Mouse (Mus musculus) monocyte, adult 5-6 weeks (primary cell): ENCODE measurements around the gene Fam163a. TPM values are rescaled to one million over a fixed set of nuclear protein-coding genes. Genes with fewer than 3 reads are reported as not detected.

Experiments used
- ATAC-seq: fragments of 153-309, 156-312 bp; replicated peaks from 2 replicates; pipeline ENCODE4 v1.8.0; 2017; ENCODE audit warnings: mild to moderate bottlenecking; ENCODE audit not compliant: low TSS enrichment, insufficient number of reproducible peaks, severe bottlenecking, poor library complexity, low FRiP score
- total RNA-seq: library from RNA; stranded (forward); fragments of 200-1000, 200-491, 200-594 nt; gene quantifications from 3 replicates; pipeline ENCODE4 v1.2.3, GENCODE M21; 2017

Gene Fam163a
- total RNA-seq, 1 experiment from 2014 or later = not detected

DNA sequence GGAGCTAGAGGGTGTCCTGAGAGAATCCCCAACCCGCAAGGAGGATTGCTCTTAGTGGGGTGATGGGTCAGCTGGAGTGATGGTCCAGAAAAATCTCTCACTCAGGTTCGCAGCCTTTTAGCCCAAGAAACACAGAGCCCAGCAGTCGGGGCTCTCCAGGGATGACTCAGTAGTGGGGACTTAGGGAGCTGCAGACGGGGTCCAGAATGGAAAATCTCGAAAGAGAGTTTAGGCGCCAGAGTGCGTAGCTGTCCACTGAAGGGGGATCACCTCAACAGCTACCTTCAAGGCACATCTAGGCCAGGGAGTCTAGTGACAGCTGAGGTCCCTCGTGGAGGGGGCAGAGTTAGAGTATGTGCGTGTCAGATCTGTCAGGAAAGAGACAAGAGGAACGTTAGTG, 338 bp upstream of the Fam163a start:
- no peak for ATAC-seq

DNA sequence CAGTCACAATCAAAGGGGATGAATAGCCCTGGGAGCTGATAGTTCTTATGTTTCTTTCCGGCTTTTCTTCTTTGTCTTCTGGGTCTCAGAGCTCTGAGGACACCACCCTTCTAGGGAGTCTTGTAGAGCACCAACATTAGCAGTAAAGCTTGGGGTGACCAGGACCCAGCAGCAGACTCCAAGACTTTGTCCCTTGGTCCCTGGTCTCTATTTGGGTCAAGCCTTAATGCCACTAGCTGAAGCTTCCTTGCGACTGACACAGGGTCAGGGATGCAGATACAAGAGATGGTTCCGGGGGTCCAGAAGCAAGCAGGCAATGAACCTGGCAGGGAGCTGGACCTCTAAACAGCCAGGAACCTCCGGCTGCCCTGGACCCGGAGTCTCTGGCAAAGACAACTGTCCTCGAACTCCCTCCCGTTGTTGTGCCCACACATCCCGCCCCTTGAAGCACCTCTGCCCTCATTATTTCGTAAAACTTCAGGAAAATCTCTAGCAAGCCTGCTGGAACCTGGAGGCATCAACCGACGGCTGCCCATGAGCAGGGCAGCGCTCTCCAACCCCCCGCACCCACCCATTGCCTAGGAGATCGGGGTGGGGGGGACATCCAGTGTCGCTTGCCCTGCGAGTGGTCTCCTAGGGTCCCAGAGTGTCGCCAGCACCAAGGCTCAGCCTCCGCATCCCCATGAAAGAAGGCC, 718 bp downstream of the Fam163a start:
- ATAC-seq = no peak

DNA sequence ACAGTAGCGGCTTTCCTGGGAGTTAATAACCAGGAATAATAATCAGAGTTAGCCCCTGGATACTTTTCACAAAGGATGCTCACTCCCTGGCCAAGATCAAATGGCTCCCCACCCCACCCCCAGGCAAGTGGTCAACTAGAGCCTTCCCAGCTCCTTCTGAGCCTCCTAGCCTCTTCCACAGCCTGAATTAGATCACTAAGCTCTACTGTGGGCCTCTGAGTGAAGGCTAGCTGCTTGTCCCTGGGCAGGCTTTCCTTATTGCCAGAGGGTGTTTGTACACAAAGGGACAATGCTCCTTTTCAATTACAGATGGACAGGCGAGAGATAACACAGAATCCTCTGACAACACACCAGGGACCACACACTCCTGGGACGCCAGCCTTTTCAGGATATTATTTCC, 2.2 kb downstream of the Fam163a start:
- no peak for ATAC-seq

DNA sequence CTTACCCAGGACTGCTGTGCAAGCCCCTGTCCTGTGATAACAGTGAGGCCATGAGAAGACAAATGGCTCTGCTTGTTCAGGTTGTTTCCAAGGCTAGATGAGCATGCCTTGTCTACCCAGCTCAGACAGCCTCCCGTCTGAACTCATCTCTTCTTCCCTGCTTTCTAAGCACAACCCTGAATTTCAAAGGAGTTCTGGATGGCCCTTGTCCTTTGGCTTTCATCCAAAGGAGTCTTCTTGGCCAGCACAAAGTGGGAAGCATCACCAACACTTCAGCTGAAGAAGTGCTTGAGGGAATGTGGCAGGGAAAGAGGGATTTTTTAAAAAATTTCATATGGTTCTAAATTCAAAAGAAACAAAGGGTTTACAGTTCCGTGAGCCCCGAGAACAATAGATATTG, 3.8 kb downstream of the Fam163a start:
- ATAC-seq = no peak

DNA sequence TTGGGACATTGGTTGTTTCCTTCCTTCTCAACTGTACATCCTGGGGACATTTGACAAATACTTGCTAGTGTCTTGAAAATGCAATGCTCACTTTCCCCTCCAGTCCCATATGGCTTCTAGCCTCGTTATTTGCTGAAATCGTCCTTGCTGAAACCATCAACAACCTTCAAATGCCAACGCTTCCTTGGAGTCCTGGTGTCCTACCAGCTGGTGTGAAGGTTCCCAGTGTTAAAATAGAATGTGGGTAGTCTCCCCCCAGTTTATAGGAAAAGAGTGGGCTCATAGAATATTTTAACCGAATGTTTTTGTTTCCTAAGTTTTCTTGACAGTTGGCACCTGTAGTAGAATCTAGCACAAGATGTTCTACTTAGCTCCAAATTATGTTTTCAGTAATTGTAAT, 7.2 kb downstream of the Fam163a start:
- ATAC-seq = no peak

DNA sequence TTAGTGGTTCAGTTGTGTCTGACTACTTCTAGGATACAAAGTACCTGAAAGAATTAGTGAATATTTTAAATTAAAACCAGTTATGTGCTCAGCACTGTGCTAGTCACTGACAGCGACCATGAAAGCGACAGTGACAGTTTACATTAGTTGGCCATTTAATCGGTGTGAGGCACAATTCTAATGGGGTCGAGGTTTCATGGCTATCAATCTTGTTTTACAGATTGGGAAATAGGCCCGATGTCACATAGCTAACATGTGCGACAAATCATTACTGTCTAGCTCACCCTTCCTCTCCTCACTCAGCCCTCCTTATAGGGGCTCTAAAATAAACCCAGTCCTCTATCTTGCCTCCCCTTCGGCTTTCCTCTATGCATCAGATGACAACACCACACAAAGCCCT, 11.5 kb downstream of the Fam163a start:
- ATAC-seq = no peak

DNA sequence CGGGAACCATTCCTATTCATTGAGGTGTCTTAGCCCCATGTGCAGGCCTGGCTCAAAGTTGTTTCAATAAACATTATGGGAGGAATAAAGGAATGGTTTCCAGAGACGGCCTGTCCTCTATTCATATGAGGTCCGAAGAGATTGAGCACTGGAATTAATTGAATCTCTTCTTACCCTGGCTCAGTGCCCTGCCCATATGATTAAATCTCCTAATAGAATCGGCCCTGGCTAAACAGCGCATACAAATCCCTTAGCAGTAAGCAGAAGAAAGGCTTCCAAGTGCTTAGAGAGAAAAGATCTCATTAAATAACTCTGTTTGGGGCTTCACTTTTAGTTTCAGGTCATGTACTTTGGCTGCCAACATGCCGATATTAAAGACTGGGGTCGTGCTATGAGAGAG, 12.0 kb downstream of the Fam163a start:
- ATAC-seq = no peak

DNA sequence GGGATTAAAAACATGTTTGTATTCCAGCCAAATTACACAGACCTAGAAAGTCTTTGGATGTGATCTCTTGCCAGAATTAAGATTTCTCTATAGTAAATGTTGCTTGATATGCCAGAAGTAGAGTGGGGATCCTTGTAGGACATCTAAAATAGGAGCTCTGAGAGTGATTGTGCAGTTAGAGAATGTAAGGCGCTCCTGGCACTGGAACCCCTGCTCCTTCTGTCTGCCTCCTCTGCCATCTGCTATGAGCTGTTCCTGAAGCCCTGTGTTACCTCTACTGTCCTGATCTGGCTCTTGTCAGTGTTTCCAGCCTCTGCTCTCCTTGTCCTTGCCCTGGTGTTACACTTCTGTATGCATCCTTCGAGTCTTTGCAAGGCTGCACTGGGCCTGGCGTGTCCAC, 18.2 kb downstream of the Fam163a start:
- no peak for ATAC-seq

DNA sequence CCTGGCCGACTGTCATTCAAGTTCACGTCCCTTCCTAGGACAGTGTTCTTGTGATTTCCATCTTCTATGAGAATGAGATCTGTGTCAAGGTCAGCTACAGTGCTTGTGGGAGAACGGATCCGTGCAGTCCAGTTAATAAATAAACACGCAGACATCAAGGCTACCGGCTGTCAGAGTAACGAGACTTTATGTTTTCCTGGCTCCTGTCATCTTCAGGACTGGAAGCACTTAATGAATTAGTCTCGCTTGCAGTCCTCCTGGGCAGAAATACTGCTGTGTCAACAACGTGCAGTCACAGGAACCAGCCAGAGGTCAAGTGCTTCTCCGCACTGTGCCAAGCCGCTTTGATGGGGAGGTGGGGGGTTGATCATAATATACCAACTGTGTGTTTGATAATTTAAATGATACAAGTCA, 20.7 kb downstream of the Fam163a start:
- no peak for ATAC-seq

DNA sequence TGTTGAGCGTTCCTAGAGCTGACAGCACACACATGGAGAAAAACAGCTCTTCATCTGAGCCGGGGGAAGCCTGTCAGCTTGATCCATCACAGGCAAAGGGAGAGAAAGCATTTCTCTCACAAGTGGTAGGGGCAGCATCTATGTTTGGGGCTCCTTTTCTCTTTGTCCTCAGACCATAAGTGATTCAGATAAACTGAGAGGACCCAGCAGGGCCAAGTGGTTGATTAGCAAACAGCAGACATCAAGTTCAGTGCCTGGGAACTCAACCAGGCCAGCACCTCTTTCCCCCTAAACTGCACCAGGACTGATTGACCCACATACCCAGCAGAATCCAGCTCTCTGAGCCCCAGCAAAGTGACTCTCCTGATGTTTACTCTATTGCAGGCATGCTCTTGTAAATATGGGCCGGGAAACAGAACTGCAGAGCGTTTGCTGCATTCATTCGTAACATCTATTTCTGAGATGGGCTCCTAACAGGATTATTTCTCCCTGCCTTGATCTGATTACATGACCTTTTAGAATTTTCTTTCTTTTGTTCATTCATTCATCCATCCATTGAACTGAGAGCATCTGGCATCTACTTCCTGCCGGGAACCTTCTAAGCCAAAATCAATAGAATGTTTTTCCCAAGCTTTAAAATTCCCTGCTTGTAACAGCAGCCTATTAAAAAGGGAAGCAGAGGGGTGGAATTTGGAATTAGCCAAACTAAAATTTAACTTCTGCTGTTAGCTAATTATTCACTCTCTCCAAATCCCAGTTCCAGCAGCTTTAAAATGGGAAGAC, 21.5 kb downstream of the Fam163a start:
- no peak for ATAC-seq

DNA sequence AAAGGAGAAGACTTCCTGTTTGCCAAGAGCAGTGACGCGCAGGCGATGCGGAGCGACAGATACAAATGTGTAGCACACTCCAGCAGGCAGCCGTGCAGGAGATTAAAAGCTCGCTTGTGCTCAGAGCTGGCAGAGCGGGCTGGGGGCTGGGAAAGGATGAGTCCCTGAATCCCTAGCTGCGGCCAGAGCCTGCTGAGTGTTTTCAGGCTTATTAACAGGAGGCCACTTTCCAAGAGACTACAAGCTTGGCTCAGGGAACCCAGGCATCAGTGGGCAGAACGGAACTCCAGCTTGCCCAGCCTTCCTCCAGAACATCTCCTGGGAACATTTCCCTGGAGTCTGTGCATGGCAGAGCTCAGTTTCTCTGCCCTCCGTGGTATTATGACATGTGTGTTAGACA, 25.0 kb downstream of the Fam163a start:
- ATAC-seq = no peak

DNA sequence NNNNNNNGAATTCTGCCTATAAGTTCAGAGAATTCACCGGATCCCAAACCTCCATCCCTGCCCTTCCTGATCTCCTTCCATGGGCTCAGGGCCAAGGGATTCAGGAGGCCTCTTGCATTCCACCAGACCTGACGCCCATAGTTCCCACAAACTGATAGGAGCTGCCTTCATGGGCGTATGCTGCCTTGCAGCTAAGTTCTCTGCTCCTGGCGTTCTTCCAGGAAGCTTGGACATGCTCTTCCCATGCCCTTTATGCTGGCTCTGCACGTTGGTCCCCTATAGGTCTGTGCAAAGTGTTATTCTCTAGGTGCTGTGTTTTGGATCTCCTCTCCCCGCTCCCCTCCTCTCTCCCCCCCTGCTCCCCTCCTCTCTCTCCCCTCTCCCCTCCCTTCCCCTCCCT, 36.1 kb downstream of the Fam163a start:
- no peak for ATAC-seq

DNA sequence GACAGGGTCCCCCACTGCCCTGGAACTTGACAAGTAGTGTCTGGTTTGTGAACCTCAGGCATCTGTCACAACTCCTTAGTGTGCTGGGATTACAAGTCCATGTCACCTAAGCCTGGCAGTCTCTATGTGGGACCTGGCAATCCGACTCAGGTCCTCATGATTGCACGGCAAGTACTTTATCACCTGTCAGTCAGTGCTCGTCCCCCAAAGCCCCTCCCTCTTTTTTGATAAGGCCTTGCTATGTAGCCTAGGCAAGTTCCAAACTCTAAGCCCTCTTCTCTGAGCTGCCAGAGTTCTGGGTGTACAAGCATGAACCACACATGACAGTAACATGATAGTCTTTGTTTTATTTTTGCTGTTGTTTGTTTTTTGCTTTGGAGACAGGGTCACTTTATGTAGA, 88.1 kb downstream of the Fam163a start:
- ATAC-seq = no peak

DNA sequence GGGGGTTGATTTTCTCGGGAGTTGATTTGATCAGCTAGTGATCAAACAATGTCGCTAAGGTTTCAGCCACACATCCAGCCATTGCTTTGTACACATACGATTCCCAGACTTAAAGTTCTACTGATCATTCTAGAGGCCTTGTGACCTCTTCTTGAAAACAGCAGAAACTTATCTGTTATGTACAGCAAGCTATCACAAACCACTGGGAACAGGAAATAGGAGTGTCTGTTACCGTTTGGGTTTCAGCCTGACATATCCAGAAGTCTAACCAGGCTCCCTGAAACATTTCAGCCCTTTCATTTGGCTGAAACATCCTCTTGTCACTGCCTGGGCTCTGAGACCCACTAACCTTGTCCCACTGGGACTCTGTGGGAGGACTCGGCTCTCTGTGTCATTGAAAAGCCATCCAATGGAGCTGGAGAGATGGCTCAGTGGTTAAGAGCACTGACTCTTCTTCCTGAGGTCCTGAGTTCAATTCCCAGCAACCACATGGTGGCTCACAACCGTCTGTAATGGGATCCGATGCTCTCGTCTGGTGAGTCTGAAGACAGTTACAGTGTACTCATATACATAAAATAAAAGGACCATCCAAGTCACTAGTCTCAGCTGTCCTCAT, 90.8 kb downstream of the Fam163a start:
- no peak for ATAC-seq

DNA sequence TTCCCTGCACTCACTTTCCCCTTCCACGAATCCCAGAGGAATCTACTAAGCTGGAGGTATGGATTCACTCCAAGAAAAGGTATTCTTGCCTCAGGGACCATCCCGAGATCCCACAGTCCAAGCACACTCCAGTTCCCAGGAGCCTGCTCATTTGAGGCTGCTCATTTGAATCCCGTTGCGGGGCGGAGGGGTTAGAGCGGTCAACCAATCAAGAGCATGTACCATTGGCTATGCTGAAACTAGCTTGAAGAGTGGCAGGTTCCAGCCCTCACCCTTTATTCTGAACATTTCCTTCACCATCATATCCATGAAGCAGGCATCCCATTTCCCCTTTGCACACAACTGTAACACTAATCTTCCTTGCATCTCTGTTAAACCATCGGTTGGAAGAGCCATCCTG, 92.7 kb downstream of the Fam163a start:
- ATAC-seq = no peak

DNA sequence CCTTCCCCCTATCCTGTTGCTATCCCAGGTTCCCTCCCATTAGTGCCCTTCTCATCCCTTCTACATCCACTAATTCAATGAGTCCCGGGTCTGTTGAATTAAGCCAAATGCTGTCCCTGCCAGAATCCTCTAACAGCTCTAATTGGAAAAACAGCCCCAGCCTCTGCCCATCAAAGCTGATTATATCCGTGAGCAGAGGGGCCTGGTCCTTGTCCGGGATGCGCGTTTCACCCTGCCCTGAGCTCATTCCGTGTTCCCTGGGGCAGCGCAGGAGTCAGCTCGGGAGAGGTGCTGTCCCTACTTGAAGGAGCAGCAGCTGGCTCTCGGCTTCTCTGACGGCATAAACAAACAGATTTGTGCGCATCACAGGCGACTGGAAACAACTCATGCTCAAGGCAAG, 93.1 kb downstream of the Fam163a start:
- no peak for ATAC-seq

DNA sequence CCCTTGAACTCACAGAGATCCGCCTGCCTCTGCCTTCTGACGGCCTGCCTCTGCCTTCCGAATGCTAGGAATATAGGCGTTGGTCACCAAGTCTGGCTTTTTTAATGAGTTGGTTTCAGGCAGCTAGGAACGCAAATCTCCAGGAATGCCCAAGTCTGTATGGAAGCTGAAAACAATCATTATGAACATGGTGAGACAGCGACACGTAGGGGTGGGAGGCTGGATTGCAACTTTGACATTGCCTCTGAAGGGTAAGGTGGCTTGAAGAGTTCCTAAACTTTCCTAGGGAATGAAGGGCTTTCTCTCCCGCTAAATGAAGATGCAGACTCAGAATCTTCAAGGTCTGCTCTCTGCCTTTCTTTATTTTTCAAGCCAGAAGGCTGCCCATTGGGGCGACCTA, 93.7 kb downstream of the Fam163a start:
- ATAC-seq = no peak

DNA sequence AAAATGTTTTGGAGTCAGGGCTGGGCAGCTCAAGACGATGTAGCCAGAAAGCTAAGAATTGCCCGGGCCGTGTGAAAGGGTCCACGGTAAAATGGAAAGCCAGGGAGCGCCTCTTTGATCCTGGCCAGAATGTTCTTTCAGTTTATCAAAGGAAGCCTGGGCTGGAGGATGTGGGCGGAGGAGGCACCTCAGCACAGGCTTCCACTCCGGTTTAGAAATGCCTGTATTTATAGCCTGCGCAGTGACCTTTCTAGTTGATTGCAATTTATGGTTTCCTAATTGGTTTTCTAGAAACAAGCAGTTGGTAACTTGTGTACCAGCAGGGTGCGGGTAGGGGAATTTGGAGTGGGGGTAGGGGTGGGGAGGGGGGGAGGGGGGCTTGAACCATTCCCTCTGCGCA, 96.4 kb downstream of the Fam163a start:
- no peak for ATAC-seq

DNA sequence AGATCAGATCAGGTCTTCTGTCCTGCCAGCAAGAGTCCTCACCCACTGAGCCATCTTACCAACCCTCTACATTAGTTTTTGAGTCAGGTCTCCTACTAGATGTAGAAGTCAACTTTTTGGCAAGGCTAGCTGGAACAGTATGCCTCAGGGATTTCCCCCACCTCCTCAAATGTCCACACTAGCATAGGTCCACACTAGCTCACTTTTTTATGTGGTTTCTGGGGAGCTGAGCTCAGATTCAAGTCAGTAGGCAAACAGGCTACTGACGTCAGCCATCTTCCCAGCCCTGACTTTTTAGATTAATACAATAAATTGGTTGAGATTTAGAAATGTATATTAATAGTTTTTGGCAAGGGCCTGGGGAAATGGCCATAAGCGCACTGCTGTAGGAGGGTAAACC, 97.4 kb downstream of the Fam163a start:
- no peak for ATAC-seq

DNA sequence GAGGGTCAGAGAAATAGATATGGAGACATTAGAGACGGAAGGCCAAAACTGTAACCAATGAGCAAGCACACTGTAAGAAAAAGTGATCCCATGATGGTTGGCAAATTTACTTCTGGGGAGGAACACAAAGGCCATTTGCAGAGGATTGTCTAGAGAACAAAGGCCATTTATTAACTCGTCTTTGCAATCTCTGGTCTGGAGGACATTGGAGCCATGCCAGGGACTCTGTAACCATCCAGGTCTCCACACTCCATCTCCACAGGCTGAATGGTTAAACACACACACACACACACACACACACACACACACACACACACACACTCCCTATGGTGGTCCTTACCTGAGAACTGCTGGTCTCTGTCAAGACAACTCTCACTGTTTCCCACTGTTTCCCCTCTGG, 99.4 kb downstream of the Fam163a start:
- ATAC-seq = no peak
